Mouse (Mus musculus) fat pad, adult 2 months (tissue): ENCODE measurements around the gene Gm17087.

ENCODE experiments used
- DNase-seq: peaks from one replicate; pipeline ENCODE4 v3.0.0-alpha.2; 2011; ENCODE audit warnings: low read depth, low spot score; ENCODE audit errors: extremely low read depth

Gm17087 gene

GRCm38 (mm10) chr17:8566850-8567249, at the start of gene Gm17087:
Gm17087 (minus strand) TSS chr17:8566950.
- no peak for DNase-seq

- DNase-seq = no peak
Measured at GRCm38 (mm10) chr17:8613882-8614551, 47.3 kb upstream of the Gm17087 start.

GRCm38 (mm10) chr17:8611916-8612315, 45.2 kb upstream of the Gm17087 start:
- no peak for DNase-seq

GRCm38 (mm10) chr17:8606695-8607094, 39.9 kb upstream of the Gm17087 start:
- no peak for DNase-seq

- DNase-seq = no peak
Measured at GRCm38 (mm10) chr17:8605921-8606320, 39.2 kb upstream of the Gm17087 start.

DNA sequence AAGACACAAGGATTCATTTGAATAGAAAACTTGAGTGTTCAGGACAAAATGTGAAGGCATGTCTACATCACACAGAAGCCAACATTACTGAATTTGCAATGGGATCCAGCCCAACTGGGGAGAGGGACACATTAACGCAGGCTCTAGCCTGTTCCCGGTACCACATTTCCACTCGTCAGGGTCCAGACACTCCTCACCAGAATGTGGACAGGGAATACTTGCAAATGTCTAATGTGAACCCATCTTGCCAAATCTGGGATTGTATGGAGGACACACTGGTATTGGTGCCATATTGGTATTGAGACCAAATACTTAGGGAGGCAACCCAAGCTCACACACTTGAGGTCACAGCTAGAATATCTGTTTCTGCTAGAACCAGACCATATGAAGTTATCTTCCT, 36.2 kb upstream of the Gm17087 start:
- DNase-seq = no peak

- DNase-seq = no peak
Measured at GRCm38 (mm10) chr17:8597790-8598189, 31.0 kb upstream of the Gm17087 start.

GRCm38 (mm10) chr17:8592427-8593277, 25.9 kb upstream of the Gm17087 start:
- DNase-seq = no peak

DNA sequence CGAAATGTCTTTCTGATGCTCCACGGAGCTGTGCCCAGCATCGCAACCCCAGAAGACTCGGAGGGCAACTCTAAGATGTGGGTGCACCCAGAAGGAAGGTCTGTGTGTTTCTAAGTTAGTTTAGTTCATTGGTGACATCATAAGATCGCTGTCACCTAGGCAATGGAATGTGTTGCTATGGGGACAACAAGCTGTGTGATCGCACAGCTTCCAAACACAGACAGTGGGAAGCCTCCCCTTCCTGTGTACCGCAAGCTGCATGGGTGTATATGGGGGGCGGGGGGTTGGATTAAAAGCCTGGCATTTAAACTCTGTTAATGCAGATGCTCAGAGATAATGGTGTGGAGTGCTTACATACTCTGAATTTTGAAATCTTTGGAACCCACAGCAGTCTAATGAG, 14.8 kb upstream of the Gm17087 start:
- no peak for DNase-seq

- no peak for DNase-seq
Measured at GRCm38 (mm10) chr17:8580360-8580759, 13.6 kb upstream of the Gm17087 start.

DNA sequence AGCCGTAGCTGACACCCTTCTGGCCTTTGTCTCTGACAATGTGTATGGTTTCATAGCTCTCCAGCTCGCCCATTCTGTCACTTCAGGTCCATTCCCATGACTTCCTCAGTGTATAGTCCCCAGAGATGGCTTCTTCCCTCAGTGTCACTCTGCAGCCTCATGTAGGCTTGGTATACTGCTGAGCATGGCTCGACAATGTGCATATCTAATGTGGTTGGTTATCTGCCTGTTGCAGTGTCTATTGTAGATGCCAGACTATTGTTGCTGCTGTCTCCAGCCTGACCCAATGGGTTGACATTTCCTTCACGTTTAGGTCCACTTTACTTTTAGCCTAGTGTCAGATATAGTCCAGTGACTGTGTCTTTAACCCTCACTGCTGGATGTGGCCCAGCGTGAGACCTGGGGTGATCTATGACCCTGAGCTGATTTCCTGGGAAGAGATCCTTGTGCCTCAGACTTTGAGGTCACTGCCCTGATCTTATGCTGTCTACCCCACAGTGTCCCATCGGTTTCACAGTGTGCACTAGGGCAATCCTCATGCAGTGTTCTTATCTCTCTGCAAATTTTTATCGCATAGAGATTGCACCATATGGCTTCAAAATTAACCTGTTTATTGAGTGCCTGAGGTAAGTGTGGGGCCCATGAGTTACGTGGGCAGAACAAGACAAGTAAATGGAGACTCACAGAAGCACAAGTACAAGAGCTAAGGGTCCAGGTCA, 7.0 kb upstream of the Gm17087 start:
- no peak for DNase-seq

- DNase-seq = no peak
Measured at GRCm38 (mm10) chr17:8562886-8563280, 3.9 kb downstream of the Gm17087 start.

DNA sequence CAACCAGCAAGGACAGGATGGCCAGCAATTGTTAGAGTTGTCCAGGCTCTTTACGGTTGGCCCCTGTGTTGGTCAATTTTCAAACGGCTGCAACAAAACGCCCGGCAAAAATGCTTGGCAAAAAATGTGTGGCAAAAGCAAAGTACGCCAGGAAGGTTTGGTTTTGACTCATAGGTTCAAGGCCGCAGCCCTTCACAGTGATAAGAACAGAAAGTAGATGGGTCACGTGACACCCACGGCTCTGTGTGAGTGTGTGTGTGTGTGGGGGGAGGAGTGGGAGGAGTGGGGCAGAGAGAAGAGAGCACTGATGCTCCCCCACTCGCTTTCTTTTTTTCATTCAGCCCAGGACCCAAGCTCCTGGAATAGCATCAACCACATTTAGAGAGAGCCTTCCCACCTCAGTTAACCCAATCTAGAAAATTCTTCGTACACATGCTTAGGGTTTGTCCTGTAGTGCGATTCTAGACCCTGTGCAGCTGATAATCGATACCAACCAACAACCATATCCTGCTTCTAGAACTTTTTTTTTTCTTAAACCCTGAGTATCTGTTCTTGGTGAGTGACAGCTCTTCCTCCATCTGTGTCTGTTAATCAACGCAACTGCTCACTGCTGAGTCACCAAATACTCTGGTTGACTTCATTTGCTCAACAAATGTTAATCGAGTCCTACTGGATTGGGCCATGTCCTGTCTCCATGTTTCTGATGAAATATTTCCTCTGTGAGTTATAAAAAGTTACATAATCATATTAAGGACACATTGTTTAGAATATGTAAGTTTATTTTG, 4.5 kb downstream of the Gm17087 start:
- DNase-seq = no peak

DNA sequence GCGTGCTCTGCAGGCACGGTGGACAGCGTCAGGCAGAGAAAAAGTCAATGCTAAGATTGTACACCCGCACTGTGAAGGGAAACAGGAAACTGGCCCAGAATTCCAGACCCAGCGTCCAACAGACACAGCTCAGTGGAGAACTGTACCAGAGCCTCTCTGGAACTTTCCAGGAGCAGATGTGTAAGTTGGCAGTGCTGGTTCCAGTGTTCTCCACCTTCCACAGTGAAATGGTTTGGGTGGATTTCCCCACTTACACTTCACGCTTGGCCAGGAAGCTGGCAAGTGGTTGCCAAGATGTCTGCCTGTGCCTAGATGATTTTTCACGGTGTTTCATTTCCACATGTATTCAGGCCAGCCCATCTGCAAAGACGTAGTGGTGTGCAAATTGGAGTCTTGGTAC, 8.8 kb downstream of the Gm17087 start:
- no peak for DNase-seq

GRCm38 (mm10) chr17:8556223-8556622, 10.5 kb downstream of the Gm17087 start:
- no peak for DNase-seq

DNA sequence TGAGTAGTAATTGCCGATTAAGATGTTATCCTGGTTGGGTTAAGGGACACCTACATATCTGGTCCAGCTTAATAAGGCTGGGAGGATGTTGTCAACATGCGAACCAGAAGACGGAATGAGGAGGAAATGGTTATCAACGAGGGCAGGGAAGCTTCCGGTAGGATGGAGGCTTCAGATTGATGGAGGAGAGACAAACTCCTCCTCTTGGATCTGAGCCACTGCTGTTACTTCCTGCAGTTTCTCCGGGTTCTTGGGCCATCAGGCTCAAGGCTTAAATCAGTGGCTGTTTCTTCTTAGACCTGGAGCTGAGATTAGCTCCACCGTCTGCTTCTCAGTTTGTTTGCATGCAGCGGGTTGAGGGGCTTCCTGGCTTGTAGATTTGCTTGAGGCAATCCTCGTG, 11.0 kb downstream of the Gm17087 start:
- no peak for DNase-seq

DNA sequence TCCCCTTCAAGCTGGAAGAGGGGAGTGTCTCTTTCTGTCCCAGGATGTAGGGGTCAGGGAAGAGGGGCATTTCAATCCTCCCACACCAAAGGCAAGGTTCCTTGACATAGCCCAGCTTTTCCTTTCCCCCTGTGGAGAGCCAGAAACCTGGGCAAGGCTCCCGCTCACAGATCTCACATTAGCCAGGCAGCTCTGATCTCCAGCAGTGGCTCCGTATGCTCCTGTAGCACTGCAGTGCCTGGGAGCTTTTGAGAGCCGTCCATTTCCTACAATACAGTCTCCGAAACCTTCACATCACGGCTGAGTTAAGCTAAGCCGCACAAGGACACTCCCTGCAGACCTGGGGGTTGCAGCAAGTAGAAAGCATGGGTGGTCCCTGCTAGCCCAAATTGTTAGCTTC, 12.5 kb downstream of the Gm17087 start:
- DNase-seq = no peak

- DNase-seq = no peak
Measured at GRCm38 (mm10) chr17:8553601-8554000, 13.1 kb downstream of the Gm17087 start.

DNA sequence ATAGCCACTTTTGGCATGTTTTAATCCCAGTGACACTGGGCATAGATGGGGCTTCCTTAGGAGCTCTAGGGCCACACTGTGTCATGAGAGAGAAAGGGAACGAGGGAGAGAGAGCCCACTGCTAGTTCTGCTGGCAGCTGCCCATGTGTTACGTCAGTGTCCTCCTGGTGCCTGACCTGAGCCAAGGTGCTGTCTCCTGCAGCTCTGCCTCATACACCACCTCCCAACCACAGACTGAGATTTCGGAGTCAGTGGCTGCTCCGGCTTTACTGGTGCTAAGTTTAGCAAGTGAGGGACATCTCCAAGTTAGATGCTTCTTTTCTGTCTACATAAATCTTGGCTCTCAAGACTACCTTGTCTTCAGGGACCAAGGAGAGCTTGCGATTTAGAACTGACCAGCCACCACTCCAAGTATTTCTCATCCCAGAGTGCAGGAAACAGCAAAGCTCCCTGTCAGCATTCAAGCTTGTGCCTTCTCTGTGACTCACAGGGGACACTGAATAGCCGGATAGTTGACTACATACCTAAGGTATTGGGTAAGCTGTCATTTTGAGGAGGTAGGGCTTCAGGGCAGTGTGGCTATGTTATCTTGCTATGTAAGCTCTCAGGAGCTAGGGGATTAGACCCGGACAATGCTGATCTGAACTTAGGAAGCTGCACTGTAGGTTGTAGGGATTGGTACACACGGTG, 14.3 kb downstream of the Gm17087 start:
- no peak for DNase-seq

DNA sequence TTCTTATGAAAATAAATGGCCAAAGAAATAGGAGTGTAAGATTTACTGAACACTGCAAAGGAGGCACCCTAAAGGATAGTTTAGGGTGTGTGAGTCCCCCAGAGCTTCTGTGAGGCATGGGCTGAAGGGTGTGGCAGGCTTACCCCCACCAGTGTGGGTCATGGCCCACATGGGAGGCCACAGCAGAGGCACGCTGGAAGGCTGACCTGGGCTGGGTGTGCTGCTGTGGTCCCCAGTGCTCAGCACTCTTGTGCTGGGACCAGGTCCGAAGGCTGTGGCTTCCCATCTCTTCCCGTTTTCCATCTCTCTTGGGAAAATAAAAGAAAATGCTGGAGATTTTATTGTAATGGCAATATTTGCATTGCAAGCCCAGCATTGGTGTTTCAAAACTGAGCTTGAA, 15.1 kb downstream of the Gm17087 start:
- DNase-seq = no peak
